Mouse (Mus musculus) erythroblast, embryonic 14.5 days (primary cell): Measurements from ENCODE around the gene Wrnip1.

Experiments
- GATA1 ChIP-seq: IDR thresholded peaks from 2 replicates; pipeline ENCODE4 v1.6.1; 2012; ENCODE audit warnings: low read length, inconsistent platforms, mixed read lengths
- TAL1 ChIP-seq: IDR thresholded peaks from 3 replicates; pipeline ENCODE4 v1.6.1; 2012; ENCODE audit warnings: low read length, inconsistent platforms, mixed read lengths

- TF ChIP-seq GATA1 (no peak), TAL1 (no peak)
These were observed 64.6 kb downstream of the Wrnip1 start for GRCm38 (mm10) chr13:32866484-32866883.
